Mouse (Mus musculus): ENCODE measurements around the gene Nup98. TPM values are rescaled to one million over a fixed set of nuclear protein-coding genes. Genes with fewer than 3 reads are reported as not detected.
A peak's percentile ranks its signal among the peaks of the same experiment; 100 is the strongest.

Nup98 gene
- 8.8 and 11.1 TPM in 2 replicates for polyA plus RNA-seq (2012)

DNA sequence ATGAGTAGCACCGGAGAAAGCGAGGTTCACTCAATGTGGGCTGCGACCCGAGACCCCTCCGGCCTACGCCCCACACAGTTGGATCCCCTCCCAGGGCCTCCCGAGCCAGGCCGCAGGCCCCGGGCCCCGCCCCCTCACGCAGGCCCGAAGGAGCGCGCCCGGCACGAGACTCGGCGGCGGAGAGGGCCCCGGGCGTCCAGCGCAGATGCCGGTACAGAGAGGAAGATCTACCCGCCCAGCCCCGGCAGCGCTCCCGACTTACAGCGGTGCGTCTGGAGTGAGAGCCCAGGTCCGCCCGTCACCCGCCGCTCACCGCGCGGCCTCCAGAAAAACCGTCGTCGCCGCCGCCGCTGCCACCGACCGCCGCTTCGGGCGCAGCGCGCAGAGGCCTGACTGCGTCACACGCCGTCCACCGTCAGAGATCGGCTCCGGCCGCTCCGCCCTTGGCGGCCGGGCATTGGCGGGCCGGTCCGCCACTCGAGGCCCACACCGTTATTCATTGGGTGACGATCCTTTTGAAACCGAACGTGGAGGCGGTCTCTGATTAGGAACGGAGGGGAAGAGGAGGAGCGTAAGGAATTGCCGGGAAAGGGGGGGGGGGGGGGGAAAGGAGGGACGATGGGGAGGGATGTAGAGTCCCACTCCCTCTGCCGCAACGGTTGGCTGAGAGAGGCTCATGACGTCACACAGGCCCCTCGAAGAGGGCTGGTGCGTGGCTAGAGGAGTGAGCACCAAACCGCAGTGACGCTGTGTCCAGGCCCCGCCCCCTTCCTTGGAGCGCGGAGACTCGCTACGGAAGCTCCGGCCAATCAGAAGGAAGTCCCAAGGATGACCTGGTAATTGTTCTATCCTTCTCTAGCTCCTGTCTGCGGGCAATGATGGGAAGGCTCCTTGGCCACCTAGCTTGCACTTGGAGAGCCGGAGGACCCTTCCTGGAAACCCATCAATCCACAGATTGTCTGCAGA is at the start of gene Nup98, which contains the start of gene Pgap2:
Nup98 (minus strand) TSS at position 421 of the 966 bp plus-strand sequence.
Pgap2 (plus strand) TSS at position 453 of the 966 bp plus-strand sequence.
- TF ChIP-seq GATA1 (IDR thresholded peaks at IDR 0.05; ENCODE audit: low read length), result no peak

DNA sequence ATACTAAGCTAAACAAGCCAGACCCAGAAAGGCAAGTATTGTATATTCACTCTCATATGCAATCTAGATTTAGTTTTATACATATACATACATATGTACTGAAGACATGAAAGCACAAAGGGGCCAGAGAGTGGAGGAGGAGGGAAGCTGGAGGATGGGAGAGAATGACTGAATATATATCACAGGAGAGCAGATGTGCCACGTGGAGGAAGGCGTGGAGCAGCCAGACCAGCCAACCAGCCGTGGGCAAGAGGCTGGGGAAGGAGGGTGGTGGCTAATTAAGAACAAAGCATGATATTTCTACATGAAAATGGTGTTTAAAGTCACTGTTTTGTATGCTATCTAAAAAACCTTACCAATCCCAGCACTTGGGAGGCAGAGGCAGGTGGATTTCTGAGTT is 48.8 kb upstream of the Nup98 start:
- TF ChIP-seq GATA1 (IDR thresholded peaks at IDR 0.05; ENCODE audit: low read length), result no peak

DNA sequence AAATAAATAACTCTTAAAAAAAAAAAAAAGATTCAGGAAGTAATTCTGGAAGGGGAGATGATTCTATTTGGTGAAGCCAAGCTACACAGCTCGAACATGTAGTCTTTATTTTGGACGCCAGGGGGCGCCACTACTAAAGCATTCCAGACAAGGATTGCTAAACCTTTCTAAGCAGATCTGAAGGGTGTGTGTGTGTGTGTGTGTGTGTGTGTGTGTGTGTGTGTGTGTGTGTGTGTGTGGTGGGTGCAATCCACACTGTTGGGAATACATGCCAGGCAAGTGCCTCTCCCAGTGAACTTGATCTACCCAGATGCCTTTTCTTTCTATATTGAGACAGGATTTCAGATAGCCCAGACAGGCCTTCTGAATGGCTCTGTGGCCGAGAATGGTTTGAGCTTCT is 48.2 kb upstream of the Nup98 start:
- no peak for TF ChIP-seq GATA1 (IDR thresholded peaks at IDR 0.05; ENCODE audit: low read length)

DNA sequence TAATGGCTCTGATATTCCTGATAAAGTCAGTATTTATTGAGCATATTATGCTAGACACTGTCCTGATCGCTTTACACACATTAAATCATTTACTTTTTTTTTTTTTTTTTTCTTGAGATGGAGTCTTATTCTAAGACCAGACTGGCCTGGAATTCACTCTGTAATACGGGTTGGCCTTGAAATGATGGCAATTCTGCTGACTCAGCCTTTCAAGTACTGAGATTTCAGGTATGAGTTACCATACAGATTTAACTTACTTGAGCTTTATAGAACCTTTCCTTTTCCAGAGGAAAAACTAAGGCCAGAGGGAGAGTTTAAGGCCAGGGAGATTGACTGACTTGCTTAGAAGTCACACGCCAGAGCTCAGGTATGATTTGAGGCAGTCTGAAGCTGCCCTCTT is 46.7 kb upstream of the Nup98 start:
- TF ChIP-seq GATA1 (IDR thresholded peaks at IDR 0.05; ENCODE audit: low read length), result no peak

DNA sequence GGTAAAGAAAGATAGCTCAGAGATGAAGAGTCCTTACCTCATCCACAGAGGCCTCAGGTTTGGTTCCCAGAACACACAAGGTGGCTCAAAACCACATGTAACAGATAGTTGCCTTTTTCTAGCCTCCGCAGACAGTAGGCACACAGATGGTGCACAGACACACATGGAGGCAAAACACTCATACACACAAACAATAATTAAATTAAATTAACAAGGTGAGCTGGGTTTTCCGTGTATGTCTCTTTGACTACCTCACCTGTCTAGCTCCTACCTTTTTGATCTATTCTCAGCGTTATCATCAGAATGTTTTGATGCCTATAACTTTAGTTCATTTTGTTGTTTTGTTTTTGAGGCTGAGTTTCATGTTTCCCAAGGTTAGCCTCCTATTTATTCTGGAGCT is 46.0 kb upstream of the Nup98 start, which contains the start of gene Rhog:
Rhog (minus strand) TSS at position 101 of the 400 bp plus-strand sequence.
- TF ChIP-seq GATA1 (IDR thresholded peaks at IDR 0.05; ENCODE audit: low read length), result no peak

DNA sequence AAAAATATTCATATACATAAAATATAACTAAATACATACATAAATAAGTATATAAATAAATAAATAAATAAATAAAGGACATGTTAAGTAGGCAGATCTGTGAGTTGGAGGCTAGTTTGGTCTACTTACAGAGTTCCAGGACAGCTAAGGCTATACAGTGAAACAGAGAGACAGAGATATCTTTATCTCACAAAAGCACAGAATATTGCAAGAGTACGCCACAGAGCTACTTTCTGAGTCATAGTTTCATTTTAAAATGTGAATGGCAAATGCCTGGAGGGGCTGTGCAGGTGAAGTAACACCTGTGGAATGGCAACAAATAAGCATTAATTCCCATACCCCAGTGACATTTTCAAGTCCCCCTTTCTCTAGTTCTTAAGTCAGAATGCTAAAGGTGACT is 43.7 kb upstream of the Nup98 start:
- no peak for TF ChIP-seq GATA1 (IDR thresholded peaks at IDR 0.05; ENCODE audit: low read length)

DNA sequence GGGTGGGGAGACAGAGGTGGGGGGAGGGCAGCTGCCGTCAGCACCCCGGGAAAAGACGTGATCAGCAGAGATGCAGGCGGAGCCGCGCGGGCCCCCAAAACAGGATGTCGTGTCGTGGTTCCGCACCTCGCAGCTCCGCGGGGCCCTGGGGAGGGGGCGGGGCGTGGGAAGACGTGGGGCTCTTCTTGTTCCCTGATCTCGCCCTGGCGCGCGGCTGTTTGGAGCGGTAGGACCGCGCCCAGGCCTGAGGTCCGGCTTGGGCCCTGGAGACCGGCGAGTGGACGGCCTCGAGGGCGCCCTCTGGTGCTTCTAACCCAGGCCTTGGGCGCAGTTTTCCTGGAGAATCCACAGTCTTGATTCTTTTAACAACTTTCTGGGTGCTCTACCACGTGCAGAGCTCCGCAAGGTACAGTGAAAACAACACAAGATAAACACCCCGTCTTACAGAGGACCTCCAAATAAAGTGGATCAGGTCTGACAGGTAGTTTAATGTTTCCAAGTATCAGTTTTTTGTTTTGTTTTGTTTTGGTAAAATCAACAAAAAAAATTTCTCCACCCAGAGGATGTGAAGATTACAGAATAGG is 40.7 kb upstream of the Nup98 start:
- no peak for TF ChIP-seq GATA1 (IDR thresholded peaks at IDR 0.05; ENCODE audit: low read length)

DNA sequence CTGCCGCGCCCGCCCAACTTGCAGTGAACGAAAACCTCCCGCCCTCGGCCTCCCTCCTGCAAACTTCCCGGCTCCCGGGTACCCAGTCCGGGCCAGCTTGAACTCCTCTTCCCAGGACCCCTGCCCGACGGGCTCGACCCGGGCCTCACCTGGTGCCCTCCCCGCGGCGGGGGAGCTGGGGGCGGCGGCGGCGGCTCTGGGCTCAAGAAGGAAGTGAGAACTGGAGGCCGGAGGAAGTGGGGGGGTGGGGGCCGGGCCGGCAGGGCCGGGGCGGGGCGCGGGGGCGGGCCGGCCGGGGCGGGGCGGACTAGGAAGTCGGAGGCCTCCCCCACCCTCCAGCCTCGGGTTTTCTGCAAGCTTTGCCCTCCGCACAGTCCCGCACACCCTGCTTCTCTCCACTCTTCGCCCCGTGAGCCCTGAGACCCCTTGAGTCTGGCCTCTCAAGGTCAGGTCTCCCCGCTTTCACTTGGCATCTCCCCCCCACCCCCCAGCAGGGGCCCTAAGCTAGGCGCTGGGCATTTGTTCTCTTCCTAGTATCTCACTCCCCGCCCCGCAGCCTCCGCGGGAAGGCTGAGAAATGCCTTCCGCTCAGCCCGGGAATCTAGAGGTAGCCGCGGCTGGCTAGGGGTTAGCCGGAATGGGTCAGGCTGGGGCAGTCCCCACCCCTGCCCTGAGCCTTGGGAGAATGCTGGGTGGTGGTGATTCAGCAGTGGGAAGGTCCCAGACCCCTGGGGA is 40.1 kb upstream of the Nup98 start:
- no peak for TF ChIP-seq GATA1 (IDR thresholded peaks at IDR 0.05; ENCODE audit: low read length)

DNA sequence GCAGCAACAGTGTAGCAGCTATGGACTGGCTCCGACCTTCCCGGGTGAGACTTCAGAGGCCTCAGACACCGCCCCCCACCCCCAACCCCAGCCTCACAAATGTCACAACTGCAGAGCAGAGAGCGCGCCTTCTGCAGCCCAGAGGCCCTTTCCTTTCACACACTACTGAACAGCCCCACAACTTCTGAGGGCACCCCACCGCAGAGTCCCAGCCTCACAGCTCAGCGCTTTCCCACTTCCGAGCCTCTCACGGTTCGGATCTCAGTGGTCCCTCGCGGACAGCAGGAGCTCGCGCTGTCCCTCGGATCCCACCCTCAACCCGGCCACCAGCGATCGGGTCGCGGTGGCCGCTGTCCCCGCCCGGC is 39.5 kb upstream of the Nup98 start:
- TF ChIP-seq GATA1 (IDR thresholded peaks at IDR 0.05; ENCODE audit: low read length), result no peak

DNA sequence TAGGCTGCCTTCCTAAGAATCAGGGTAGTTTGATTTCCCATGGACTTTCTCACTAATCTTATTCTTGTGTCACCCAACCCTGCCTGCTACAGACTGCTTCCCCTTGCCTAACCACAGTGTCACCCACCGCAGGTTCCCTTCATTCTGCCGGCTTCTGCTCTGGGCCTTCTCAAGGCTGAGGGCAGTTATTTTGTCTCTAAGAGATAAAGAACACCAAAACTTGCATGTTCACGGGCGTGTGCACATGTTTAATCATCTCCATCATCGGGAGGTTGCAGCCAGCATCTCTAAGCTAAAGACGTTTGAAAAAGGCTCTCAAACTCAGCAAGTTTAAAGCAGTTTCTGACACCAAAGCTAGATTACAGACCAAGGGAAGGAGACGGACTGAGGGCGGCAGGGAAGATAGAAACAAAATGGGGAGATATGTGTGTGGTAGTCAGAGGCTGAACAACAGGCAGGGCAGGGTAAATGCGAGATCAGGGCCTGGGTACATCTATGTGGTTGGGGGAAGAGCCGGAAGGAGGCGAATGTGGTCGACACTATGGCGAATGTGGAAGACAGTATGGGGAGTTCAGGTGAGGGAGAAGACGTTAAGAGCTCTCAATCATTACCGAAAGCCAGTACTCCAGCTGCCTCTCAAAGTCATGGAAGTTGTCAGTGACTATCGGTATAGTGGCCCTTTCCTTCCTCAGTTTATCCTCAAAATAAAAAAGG is 38.9 kb upstream of the Nup98 start:
- no peak for TF ChIP-seq GATA1 (IDR thresholded peaks at IDR 0.05; ENCODE audit: low read length)

DNA sequence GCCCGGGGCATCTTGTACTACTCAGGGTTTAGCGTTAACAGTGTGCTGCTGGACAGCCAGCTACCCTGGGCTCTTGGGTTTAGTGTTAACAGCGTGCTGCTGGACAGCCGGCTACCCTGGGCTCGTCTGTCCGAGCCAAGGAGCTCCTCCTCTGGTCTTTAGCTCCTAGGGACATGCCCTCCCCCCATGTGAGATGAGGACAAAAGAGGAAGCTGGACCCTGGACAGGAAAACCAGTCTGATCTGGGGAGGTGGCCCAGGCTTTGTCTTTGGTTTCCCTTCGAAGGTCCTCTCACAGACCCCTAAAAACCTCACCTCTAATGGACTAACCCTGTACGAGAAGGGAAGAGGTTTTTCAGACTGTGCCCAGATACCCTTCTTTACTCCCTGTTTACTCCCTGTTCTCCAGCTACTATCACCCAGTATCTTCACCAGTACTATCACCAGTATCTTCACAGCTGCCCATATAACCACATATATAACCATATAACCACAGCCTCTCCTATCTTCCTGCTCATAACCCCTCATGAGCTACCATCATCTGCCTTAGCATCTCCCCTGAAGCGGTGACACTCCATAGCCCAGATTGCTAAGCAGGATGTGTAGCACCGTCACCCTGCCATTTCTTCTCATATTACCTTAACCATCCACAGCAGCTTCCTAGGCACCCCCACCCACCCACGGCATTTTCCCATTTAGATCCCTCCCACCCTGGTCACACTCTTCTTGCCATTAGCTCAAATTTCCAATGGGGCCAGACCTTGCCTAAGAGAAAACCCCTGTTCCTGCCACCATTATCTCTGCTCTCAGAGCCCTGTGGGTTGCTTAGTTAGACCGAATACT is 37.2 kb upstream of the Nup98 start:
- peak; percentile 78 for TF ChIP-seq GATA1 (IDR thresholded peaks at IDR 0.05; ENCODE audit: low read length)

DNA sequence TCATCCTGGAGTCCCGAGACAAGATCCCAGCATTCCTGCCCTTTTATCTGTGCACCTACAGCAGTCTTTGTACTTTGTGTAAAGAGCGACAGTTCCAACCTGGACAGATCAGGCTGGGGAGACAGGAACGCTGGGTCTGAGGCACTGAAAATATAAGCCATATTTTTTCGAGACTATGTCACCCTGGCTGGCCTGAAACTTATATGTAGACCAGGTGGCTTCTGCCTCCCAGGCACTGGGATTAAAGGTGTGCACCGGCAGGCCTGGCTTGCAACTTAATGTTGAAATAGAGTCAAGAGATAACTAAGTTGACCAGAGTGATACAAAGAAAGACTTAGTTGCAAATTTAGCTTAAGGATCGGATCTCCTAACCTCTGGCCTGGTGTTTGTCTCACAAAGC is 36.3 kb upstream of the Nup98 start:
- TF ChIP-seq GATA1 (IDR thresholded peaks at IDR 0.05; ENCODE audit: low read length), result no peak

DNA sequence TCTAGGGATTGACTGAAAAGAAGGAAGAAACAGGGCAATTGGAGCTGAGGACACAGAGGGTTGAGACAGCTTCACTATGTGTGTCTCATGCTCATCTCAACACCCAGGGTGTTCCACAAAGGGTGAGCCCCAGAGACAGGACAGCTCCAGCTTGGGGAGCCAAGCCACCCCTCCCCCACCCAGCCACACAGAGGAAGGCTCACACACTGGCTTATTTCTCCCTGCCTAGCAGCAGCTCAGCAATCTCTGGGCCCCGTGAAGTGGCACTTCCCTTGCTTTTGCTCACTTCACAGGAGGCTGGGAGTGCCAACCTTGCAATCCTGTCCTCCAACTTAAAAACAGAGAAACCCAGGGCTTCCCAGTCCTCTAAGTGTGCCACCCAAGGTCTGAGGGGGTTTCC is 35.8 kb upstream of the Nup98 start:
- TF ChIP-seq GATA1 (IDR thresholded peaks at IDR 0.05; ENCODE audit: low read length), result no peak

DNA sequence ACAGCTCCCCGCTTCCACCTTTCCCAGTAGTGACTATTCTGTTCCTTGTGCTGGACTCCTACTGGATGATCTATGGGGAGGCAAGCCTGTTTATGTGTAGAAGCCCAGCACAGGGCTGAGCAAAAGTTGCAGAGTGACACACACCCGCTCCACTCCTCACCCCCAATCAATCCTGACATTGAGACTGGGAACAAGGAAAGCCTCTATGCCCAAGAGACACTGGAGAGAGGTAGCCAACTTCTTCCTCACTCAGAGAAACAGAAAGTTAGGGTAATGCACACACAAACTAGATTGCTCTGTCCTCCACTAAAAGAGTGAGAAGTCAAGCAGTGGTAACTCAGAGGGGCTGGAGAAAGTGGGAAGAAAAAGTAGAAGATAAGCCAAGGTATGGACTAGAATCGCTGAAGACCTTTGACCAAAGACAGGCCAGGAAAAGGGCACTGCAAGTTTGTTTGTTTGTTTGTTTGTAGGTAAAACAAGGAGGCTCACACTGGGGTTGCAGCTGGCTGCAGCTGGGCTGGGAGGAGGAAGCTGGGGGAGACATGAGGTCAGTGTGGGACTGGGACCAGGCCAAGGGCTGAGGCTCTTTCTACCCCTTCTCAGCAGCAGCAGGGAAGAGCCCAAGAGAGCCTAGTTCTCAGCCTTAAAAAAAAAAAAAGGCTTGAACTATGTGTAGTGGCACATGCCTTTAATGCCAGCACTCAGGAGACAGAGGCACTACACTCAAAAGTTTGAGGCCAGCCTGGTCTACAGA is 35.0 kb upstream of the Nup98 start:
- no peak for TF ChIP-seq GATA1 (IDR thresholded peaks at IDR 0.05; ENCODE audit: low read length)

All from G1E-ER4 (cell line).